Mouse (Mus musculus): ENCODE results near the gene Pepd. TPM values are rescaled to one million over a fixed set of nuclear protein-coding genes. Genes with fewer than 3 reads are reported as not detected.

The Pepd gene
- total RNA-seq (2022), result 10 to 100 TPM; 32.5 to 36.0 (median 33.8) TPM

DNA sequence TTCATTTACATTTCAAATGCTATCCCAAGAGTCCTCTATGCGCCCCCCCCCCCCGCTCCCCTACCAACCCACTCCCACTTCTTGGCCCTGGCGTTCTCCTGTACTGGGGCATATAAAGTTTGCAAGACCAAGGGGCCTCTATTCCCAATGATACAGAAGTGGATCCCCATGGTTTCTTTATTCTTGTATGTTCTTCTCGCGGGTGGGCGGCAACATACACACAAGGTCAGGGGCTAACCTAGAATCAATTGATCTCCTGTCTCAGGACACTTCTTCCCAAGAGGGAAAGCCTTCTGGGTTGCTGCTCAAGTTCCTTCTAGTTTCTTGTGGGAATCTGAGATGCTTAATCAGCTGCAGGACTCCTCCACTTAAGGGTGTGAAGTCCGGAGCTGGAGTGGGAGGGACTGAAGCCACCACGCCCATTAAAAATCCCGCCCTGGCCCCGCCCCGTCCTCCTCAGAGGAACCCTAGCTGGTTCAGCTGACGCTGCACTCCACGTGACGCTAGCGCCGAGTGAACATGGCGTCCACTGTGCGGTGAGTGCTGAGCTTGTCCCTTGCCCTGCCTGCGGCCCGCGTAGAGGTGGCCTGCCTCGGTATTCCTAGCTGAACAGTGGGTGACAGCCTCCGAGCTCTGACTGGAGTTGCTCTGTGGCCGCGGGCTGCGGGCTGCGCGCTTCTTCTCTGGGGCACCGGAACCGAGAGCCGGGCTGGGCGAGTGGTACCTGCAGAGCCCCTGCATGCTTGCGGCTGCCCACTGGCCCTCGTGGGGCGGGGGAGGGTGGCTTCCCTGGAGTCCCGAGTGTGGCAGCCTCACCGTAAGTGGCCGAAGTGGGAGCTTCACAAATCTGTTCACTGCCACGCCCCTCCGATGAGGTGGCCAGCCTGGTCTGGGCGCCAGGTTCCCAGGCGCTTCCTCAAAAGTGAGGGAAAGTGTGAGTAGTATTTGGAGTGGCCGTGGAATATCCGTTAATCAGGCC is at the start of gene Pepd:
Gene Pepd, plus strand, starts transcription at position 461 of the 979 bp plus-strand sequence.
- DNase-seq (ENCODE audit: low spot score in 2 of 2), result peak; percentile 60 to 80

DNA sequence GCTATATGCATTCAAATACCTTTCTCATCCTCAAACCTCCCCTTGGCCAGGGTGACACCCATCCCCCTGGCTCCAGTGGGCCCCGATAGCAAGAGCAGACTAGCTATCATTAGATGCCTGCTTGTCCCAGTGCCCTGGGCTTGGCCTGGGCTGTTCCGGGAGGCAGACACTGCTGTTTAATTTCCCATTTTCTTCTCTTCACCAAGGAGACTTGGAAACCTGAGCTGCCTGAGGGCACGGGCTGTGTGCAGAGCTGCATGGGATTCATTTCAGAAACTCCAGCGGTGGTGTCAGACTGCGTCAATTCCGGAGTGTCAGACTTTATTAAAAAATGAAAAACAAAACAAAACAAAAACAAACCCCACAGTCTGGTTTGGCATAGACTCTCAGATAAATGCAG is 44.9 kb upstream of the Pepd start:
- no peak for DNase-seq (ENCODE audit: low spot score in 2 of 2)

DNA sequence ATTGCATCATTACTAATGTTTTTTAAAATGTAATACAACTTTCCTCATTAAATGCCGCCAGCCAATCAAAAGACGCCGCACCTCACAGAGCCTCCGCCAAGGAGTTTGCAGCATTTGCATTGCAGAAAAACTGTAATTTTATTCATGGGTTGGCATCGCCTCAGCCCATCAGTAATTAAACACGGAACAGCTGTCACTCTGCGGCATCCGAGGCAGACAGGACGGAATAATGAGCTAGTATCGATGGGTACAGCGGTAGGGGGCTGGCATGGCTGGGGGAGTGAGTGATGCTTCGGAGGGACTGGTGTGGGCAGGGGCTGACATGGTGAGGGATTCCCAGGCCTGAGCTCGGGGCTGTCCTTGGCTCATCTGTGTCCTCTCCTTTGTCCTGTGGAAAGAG is 42.5 kb upstream of the Pepd start:
- no peak for DNase-seq (ENCODE audit: low spot score in 2 of 2)

DNA sequence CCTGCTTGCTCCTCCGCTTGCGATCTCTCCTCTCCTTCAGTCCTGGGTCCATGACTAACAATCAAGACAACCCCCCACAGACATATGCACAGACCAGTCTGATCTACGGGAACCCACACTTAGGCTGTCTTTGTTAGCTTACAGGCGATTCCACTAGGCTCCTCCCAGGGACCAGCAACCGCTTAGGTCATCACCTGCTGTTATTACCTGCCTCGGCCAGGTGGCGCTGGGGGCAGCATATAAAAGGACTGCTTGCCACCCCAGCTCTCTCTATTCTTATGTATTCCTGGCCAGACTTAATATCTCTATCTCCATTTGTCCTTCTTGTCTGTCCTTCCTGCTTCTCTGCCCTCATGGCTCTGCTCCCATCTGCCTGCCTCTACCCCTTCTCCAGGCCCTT is 35.4 kb upstream of the Pepd start:
- DNase-seq (ENCODE audit: low spot score in 2 of 2), result no peak

DNA sequence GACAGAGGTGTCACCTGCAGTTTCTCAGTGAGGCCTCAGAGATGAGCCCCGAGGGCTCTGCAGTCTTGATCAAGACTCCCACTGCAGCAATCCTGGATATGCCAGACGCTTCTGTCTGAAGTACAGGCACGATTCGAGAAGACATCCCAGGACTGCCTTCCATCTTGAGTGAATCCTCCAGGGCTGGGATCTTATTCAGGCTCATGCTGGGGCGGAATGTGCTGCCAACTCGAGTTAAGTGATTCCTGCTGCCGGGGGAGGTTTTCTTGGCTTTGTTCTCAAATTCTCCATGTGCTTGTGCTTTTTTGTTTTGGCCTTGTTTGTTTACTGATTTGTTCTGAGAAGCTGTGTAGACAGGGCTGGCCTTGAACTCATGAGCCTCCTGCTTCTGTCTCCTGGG is 34.4 kb upstream of the Pepd start:
- no peak for DNase-seq (ENCODE audit: low spot score in 2 of 2)

DNA sequence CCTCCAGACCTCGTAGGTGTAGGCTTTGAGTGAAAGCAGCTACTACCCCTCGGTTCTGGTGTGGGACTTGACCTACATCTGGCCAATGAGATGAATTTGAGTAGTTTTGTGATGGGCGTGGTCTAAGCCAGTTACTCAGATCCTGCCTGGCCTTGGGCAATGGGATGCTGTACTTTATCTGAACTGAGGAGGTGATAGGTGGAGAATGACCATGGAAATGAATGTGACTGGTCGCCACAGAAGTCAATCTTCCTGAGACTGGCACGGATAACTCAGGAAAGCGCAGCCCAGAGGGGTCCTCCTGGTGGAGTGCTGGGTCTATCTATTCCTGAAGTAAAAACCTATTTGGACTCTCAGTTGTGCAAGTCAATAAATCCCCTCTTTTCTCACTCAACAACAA is 23.7 kb upstream of the Pepd start:
- DNase-seq (ENCODE audit: low spot score in 2 of 2), result no peak

DNA sequence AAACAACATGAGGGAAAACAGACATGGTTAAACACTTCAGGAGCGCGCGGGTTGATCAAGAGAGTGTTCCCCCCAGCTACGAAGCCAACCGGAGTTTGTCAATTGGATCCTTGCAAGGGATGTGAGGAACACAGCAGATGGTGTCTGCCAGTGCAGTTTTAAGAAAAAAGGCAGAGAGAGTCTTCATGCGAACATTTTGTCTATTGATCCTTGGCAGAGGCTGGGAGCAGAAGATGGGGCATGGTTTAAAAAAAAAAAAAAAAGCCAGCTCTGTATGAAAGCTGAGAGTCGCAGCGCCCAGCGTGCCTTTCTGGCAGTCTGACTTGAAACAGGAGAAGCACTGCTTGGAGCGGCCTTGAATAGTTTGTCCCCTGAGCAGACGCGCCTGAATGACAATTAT is 23.3 kb upstream of the Pepd start:
- DNase-seq (ENCODE audit: low spot score in 2 of 2), result no peak

DNA sequence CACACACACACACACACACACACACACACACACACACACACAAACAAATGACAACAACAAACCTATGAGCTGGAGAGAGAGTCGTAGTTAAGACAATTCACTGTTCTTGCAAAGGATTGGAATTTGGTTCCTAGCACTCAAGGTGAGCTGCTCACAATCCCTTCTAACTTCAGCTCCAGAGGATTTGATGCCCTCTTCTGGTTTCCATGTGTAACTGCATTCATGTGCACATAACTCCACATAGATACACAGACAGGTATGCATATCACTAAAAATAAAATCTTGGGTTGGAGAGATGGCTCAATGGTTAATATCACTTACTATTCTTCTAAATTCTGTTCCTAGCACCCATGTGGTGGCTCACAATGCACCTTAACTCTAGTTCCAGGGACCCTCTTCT is 19.3 kb upstream of the Pepd start:
- DNase-seq (ENCODE audit: low spot score in 2 of 2), result no peak

DNA sequence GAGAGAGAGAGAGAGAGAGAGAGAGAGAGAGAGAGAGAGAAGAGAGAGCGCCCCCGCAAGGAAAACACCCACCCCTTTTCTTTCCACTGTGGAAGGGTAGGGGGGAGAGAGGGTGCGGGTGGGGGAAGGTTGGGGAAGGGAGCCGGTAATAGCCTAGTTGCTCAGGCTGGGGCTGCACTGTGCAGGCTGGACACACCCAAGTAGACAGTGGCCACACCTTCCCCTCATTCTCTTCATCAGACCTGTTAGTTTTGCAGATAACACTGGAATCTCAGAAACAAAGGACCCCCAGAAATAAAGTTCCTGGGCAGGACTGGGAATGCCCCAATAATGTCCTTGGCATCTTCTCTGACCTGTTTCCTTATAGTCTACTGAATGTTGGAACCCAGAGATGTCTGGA is 15.7 kb upstream of the Pepd start:
- DNase-seq (ENCODE audit: low spot score in 2 of 2), result no peak

DNA sequence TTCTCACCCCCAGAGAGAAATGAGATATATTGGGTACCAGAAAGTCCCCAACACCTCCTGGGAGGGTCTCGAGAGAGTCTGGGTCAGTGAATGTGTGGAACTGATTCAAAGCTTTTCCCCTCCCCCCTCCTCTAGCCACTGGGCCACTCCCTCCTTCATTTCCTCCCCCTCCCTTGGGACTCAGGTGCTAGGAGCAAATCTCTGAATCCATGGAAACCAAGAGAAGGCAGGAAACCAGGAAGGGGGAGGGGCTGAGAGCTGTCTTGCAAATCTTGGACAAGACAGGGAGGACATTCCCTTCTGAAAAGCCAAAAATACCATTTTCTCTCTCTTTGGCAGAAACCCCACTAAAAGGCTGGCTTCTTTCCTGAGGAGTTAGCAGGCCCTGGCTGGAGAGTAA is 15.1 kb upstream of the Pepd start:
- DNase-seq (ENCODE audit: low spot score in 2 of 2), result peak in 1 of 2 experiments; percentile 41

DNA sequence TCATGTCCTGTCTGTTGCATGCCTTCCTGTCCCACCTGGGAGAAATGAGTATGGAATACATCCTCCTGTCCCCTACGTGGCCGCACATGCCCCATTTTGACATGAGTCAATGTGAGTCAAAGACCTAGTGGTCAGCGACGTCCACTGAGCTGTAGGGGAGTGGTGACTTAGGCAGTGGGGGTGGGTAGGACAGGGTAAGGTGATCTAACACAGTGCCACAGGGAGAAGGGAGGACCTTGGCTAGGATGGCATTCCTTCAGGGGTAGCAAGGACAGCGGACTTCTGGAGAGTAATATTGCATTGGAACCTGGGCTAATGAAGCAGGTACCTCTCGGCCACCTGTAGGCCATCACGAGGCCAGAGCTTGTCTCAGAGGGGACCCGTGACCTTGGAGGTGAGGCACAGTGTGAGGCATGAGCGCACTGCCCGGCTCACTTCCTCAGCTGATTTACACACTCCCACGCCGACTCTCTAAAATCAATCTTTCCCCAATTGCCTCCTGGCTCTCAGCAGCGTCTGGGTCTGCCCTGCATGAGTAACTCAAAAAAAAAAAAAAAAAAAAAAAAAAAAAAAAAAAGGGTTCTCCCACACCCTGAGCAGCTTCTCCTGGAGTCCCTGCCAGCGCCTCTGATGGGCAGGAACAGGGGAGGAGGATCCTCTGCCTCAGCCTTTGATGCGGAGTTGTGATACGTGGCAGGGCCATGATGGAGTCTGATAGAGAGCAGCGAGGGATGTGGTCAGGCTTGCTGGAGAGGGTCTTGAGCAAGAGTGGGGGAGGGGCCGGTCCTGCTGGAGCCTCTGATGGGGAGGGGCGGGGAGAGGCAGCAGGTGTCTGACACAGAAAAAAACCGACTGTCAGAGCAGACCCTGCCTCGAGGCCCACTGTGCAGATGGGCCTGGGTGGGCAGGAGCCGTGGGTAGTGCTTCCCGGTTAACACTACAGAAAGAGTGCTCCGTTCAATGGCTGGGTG is 1.8 kb upstream of the Pepd start:
- peak in 1 of 2 experiments; percentile 30 for DNase-seq (ENCODE audit: low spot score in 2 of 2)

DNA sequence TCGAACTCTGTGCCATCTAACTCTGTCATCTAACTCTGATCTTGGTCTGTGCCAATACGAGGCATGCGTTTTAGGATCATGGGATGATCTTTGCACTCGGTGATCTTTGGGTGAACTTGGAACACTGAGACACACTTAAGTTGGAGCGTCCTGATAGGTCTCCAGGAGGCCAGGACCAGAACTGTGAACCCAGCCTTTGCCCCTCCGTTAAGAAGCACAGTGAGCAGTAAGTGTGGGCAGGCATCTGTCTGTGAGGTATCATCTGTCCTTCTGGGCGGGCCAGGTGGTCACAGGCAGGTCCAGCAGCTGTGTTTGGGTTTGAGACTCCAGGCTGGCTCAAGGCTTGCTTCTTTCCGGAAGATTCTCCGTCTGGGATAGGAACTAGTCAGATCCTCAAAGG is 1.8 kb downstream of the Pepd start:
- DNase-seq (ENCODE audit: low spot score in 2 of 2), result no peak

DNA sequence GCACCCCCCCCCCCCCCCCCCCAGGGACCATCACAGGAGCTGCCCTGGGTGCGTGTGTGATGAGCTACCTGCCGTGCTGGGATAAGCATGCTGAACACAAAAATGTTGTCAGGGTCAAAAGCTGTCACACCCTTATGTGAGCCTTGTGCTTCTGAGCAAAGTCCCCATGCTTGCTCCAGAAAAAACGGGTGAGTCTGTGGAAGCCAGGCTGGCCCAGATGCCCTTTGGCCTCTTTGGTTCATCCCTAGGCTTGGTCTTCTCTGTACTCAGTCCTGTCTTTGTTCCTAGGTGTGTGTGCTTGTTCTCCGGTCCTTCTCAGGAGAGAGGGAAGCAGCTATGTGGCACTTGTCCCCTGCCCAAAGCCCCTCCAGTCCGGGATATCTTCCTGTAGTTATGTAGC is 3.4 kb downstream of the Pepd start:
- no peak for DNase-seq (ENCODE audit: low spot score in 2 of 2)

DNA sequence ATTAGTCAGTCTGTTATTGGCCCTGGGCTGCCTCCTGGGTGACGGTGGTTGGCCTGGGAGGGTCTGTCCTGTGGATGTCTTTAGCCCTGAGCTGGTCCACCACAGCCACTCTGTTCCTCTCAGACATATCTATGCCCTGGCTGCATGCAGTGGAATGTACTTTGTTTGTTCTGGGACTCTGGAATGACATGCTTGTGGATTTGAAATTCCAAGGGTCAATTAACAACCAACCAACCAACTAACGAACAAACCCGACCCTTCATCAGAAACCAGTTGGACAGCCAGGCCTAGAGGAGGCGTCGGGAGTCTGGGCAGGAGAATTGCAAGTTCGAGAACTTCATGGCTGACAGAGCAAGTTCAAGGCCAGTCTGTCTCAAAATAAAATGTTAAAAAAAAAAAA is 5.4 kb downstream of the Pepd start:
- no peak for DNase-seq (ENCODE audit: low spot score in 2 of 2)

DNA sequence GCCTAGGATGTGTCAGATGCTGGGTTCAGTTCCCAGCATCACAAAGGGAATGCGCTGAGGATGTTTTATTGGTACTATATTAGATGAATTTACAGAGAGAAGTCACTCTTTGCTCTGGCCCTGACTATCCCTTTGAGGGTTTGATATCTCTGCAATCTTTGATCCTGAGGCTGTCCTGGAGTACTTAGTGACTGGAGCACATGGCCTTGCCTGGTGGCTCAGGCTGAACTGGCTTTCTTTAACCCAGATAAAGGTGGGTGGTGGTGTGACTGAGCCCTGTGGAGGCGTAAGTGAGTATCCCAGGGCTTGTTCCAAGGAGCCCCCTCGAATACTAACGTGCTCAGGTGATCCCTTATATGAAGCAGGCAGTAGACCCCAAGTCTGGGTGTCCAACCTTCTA is 5.8 kb downstream of the Pepd start:
- no peak for DNase-seq (ENCODE audit: low spot score in 2 of 2)

DNA sequence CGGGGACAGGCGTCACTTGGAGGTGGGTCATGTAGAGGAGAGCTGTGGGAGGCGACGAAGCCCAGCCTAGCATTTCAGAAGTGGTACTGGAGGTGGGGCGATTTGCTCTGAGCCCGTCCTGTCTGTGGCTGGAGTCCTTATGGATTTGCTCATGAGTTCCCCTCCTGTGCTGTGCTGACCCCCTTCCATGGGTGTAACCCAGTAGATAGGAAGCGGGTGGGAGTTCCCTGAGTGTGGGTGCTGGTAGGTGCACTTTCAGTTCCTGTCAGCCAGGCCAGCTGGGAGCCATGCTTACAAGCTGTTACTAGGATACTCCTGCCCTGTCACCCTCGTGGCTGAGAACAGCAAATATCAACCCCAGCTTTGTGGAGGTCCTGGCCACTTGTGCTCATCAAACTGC is 6.2 kb downstream of the Pepd start:
- no peak for DNase-seq (ENCODE audit: low spot score in 2 of 2)

DNA sequence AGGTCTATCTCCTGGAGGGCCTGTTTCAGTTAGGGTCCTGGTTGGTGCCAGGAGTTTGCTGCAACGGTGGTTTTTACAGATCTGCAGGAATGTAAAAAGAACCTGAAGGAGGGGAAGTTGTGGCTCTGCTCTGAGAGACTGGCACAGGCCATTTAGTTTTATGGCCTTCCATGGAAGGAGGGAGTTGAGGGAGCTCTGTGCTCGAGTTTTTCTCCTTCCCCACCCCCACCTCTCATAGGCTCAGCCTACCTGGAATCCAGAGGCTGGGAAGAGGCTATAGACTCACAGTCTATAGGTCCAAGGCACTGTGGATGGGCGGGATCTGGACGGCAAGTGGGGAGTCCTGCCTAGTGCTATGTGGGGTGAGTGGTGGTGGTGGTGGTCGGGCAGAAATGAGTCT is 6.9 kb downstream of the Pepd start:
- DNase-seq (ENCODE audit: low spot score in 2 of 2), result no peak

DNA sequence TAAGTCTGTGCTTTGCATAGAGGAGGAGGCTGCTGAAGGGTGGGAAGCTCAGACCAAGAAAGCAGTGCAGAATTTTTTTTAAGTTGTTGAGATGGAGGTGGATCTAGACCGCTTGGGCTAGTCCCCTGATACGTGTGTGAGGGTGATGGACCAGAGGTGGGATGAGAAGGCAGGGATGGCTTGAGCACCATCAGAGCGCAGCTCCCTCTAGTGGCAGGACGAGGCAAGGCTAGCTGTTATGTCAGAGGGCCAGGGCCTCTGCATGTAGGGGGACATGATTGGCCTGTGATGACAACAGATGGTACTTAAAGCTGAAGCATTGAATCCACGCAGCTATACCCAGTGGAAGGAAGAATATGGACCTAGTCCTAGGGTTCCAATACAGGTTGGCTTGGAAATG is 7.6 kb downstream of the Pepd start:
- DNase-seq (ENCODE audit: low spot score in 2 of 2), result no peak

DNA sequence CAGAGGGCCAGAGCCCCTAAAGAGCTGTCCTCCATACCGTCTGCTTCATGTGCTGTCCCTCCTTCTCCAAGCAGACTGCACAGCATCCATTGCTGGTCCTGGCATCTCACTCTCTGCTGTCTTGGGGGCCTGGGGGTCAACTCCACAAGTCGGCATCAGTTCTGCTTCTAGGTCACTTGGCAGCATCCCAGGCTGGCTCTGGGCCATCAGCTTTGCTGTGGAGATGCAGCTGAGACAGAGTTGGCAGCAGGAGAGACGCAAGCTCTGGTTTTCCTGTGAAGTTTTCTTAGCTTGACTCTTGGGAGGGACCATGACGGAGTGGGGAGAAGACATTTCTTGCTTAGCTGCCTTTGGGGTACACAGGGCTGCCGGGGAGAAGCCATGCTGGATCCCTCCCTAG is 13.0 kb downstream of the Pepd start:
- no peak for DNase-seq (ENCODE audit: low spot score in 2 of 2)

DNA sequence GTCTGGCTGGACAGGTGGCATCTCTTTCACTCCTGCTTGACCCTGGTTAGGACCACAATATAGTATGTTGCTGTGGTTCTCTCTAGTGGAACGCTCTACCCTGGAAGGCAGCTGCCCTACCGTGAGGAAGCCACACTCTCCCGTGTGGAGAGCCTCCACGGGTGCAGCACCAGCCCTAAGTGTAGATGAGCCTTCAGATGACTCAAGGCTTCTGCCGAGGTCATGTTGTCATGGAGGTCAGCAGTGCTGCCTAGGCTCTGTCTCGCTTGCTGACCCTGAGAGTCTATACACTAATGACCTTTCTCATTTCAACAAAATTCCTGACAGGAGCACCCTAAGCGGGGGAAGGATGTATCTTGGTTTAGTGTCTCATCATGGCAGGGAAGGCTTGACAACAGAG is 13.8 kb downstream of the Pepd start:
- DNase-seq (ENCODE audit: low spot score in 2 of 2), result no peak

DNA sequence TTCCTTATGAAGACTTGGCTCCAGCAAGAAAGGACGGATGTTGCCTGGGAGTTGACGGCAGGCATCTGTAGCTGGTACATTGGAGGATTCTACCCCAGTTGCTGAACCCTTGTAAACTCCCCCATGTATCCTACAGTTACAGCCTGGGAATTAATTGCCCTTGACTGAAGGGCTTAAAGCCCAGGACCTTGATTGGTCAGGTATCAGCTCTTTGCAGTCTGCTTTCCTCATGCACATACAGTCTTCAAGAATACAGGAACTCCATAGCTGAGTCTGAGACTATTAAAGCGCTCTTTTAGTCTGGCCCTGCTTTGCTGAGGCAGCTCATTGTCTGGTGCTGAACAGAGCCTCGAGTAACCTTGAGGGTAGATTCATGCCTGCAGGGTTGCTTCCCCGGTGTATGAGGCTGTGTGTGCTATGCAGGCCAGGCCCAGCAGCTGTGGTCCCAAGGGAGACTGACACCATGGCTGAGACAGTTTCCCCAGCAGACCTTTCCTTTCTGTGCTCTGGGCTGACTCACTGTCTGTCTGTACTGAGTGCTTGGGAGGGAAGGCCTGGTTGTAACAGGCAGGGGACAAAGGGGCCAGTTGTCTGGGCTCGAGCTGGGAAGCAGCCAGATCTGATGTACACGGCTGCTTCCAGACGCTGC is 17.6 kb downstream of the Pepd start:
- DNase-seq (ENCODE audit: low spot score in 2 of 2), result peak in 1 of 2 experiments; percentile 27
